Mouse (Mus musculus): Measurements from ENCODE around the gene Shox2. TPM values are rescaled to one million over a fixed set of nuclear protein-coding genes. Genes with fewer than 3 reads are reported as not detected.

Gene Shox2
- polyA plus RNA-seq, 1 experiment from 2014 or later, result 6.3 TPM

DNA sequence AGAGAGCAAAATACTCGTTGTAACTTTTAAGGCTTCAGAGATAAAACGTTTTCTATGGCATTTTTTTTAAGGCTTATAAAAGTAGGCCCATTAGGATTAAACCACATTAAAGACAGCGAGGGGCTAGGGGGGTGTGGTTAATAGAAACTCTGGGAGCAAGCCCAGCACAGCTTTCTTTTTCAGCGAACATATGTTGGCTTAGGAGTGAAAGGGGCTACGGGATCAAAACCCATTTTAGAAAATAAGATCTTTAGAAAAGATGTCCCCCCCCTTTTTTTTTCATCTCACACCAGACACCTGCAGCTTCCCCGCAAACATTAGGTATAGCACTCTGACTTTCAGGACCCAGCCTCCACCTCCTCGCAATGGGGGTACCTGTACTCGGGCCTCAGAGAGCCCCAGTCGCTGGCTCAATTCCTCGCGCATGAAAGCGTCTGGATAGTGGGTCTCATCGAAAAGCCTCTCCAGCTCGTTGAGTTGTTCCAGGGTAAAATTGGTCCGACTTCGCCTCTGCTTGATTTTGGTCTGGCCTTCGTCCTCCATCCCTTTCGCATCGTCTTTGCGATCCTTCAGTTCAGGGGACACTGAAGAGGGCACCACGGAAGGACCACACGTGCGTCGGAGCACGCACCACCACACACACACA lies 3.6 kb downstream of the Shox2 start:
- Histone ChIP-seq H3K9ac (no peak overlapping the region), H3K9me3 (replicated peaks) (no peaks in the 10 kb centered on the region), H3K27ac (ENCODE audit: poor library complexity, severe bottlenecking) (no peak overlapping the region), H3K4me3 (no peak overlapping the region), H3K4me2 (no peak overlapping the region), H3K27me3 (replicated peaks) (peaks cover 81% of the 10 kb centered on the region), H3K36me3 (no peaks in the 10 kb centered on the region), H3K4me1 (replicated peaks) (peaks cover 26% of the 10 kb centered on the region)
- WGBS, result 2% methylated on average over 25 of the region's 25 CpGs
- no peak for ATAC-seq (ENCODE audit: insufficient number of reproducible peaks, low FRiP score)

DNA sequence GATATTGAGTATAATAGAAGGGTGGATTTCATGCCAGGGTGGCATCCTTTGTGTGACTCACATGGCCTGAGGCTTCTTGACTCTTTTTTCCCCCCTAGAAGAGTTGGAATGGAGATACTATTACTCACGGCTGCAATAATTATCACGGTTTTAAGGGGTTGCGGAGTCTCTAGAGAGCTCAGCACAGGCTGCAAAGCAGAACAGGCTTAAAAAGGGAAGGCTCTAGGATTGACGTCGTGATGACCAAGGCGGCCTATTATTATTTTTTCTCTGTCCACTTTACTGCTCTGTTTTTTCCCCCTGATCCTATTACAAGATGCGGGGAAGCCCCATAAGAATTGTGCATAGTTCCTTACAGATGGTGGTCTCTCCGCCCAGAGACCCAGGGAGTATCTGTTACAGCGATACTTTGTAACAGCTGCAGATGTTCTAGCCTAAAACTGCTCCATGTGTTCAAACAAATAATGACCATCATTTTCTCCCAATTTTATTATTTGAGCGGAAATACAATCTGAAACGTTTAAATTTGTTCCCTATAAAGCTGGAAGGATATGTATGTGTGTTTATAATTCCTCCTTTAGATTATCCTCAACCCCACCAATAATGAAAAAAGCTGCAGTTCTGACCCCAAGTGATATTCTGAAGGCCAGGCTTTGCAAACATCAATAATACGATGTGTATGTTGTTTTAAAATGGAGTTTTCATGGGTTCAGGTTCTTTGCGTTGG lies 4.5 kb downstream of the Shox2 start:
- WGBS, result 9% methylated on average over 13 of the region's 13 CpGs
- Histone ChIP-seq H3K9ac (no peak overlapping the region), H3K4me1 (replicated peaks) (peaks cover 19% of the 10 kb centered on the region), H3K27ac (ENCODE audit: poor library complexity, severe bottlenecking) (no peak overlapping the region), H3K36me3 (no peaks in the 10 kb centered on the region), H3K27me3 (replicated peaks) (peaks cover 82% of the 10 kb centered on the region), H3K4me3 (no peak overlapping the region), H3K9me3 (replicated peaks) (no peaks in the 10 kb centered on the region), H3K4me2 (no peak overlapping the region)
- no peak for ATAC-seq (ENCODE audit: insufficient number of reproducible peaks, low FRiP score)

DNA sequence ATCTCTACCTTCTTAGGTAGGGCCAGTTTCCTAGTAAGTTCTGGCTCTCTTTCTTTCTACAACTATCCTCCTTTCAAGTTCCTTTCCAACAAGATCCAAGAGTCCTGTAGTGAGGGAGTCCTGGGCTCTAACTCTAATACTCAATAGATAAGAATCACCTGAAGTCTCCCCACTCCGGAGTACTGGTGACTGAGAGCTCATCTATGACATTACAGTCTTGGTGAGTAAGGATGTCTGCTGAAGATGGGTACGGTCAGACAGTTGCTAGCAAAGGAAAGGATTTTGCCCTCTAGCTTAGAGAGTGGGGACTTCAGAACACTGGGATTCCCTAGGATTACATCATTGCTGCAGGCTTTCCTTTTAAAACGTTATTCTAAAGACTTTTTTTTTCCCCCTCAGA lies 7.1 kb downstream of the Shox2 start:
- 17% methylated on average over 3 of the region's 3 CpGs for WGBS
- peaks cover 18% of the 10 kb centered on the region for H3K4me1 ChIP-seq (replicated peaks)
- no peak overlapping the region for H3K4me2 ChIP-seq
- H3K9me3 ChIP-seq (replicated peaks), result no peaks in the 10 kb centered on the region
- no peak overlapping the region for H3K27ac ChIP-seq (ENCODE audit: poor library complexity, severe bottlenecking)
- ATAC-seq (ENCODE audit: insufficient number of reproducible peaks, low FRiP score), result no peak
- H3K4me3 ChIP-seq, result no peak overlapping the region
- no peaks in the 10 kb centered on the region for H3K36me3 ChIP-seq
- peaks cover 79% of the 10 kb centered on the region for H3K27me3 ChIP-seq (replicated peaks)
- no peak overlapping the region for H3K9ac ChIP-seq

DNA sequence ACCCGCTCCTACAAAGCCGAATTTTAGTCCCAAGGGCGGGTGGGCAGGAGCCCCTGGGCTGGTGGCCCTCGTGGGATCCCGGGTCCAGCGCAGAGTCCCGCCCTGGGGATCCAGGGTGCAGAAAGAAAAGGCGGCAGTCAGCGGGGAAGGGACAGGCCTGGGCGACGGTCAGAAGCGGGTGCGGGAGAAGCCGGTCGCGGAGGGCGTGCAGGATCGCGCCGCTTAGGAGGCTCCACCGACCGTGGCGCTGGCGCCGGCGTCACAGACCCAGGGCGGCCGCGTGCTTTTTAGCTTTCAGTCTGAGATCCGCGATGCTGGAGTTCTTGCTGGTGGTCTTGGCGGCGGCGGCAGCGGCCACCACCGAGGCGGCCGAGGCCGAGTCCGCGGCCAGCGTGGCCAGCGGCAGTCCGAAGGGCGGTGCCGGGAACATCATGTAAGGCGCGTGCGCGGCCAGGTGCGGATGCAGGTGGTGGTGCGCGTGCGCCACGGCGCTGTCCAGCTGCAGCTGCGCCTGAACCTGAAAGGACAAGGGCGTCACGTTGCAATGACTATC lies 8.1 kb downstream of the Shox2 start:
- peak overlapping the region; percentile 59 for H3K4me3 ChIP-seq
- 0 out of 2 replicates have a peak overlapping the region, but pooled peaks have one; percentile 26 for H3K9ac ChIP-seq
- WGBS, result under 1% methylated on average over 59 of the region's 59 CpGs
- H3K4me2 ChIP-seq, result peak overlapping the region; percentile 89
- no peaks in the 10 kb centered on the region for H3K36me3 ChIP-seq
- no peak overlapping the region for H3K27ac ChIP-seq (ENCODE audit: poor library complexity, severe bottlenecking)
- no peak for ATAC-seq (ENCODE audit: insufficient number of reproducible peaks, low FRiP score)
- no peaks in the 10 kb centered on the region for H3K9me3 ChIP-seq (replicated peaks)
- peaks cover 12% of the 10 kb centered on the region for H3K4me1 ChIP-seq (replicated peaks)
- peaks cover 70% of the 10 kb centered on the region for H3K27me3 ChIP-seq (replicated peaks)

DNA sequence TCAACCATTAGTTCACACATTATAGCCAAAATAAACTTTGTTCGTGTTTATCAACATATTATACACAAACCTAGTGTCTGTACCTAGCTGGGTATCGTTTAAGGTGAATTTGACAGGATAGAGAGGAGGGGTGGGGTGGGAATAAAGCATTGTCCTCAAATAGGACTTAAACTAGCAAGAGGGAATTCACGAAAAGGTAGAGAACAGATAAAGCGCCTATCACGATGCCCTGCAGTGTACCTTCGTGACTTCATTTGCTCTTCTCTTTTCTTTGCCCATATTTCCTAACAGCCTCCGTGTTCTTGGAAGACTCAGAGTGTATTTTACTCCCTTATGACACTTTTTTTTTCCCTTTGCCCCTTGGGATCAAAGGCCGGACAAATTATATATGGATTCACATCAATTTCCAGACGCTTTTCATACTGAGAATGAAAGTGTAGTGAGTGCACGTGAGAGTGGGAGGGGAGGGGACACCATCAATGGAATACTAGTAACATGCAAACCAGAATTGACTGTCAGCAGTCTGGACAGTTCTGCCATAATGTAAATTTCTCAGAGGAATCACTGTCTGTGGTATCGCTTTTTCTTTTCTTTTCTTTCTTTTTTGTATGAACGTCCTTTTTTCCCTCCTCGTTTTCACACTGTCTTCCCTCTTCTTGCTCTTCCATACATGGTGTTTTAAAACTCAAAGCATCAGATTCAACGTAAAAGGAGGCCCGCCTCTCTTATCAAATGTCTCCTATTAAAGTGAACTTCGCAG lies 9.2 kb downstream of the Shox2 start:
- Histone ChIP-seq H3K36me3 (no peaks in the 10 kb centered on the region), H3K9ac (no peak overlapping the region), H3K27ac (ENCODE audit: poor library complexity, severe bottlenecking) (no peak overlapping the region), H3K4me2 (no peak overlapping the region), H3K4me3 (no peak overlapping the region), H3K27me3 (replicated peaks) (peaks cover 66% of the 10 kb centered on the region), H3K4me1 (replicated peaks) (peaks cover 12% of the 10 kb centered on the region), H3K9me3 (replicated peaks) (no peaks in the 10 kb centered on the region)
- ATAC-seq (ENCODE audit: insufficient number of reproducible peaks, low FRiP score), result no peak
- WGBS, result 7% methylated on average over 16 of the region's 16 CpGs

DNA sequence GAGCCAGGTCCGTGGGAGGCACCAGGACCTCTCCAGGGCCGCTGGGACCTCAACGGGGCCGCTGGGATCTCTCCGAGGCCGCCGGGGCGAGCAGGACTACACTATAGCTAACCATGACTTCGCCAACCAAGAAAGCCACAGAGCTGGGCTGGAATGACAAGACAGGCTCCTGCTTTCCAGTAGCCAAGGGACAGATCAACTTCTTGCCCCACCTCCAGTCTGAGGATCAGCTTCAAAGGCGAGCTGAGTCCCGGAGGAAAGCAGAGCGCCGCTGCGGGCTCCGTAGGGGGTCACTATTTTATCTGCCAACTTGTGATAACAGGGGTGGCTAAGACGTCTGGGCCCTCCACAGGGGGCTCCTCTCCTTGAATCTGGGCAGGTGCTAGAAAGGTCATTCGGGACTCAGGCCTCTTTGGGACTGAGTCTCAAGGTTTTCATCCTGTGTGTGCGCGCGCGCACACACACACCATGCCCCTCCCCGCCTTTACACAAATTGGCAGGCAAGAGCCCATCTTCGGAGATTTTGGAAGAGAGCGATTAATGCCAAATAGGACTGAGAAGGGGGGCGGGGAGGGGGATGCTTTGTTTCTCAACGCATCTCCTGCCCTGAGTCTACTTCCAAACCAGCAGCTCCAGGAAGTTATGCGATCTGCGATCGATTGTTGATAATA lies 10.8 kb downstream of the Shox2 start:
- H3K9me3 ChIP-seq (replicated peaks), result no peaks in the 10 kb centered on the region
- H3K9ac ChIP-seq, result no peak overlapping the region
- H3K4me2 ChIP-seq, result peak overlapping the region; percentile 54
- peaks cover 59% of the 10 kb centered on the region for H3K27me3 ChIP-seq (replicated peaks)
- H3K4me1 ChIP-seq (replicated peaks), result peaks cover 12% of the 10 kb centered on the region
- no peaks in the 10 kb centered on the region for H3K36me3 ChIP-seq
- no peak for ATAC-seq (ENCODE audit: insufficient number of reproducible peaks, low FRiP score)
- WGBS, result under 1% methylated on average over 29 of the region's 29 CpGs
- H3K27ac ChIP-seq (ENCODE audit: poor library complexity, severe bottlenecking), result no peak overlapping the region
- peak overlapping the region; percentile 28 for H3K4me3 ChIP-seq

DNA sequence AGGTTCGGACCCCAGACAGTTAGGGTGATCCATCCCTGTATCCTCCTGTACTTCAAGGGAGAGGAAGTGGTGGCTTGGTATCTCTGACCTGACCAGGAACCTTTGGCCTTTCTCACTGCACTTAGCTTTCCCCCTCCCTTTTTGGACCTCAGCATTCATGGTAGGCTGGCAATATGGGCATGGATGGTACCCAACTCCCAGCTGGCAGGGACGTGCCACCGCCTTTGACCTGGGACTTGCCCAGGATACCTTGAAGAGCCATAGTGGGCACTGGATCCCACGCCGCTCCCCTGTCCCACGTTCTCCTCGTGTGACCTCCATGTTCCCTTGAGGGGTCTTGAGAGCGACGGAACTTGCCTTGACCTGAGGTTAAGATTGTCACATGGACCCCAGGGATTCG lies 11.3 kb downstream of the Shox2 start:
- peaks cover 12% of the 10 kb centered on the region for H3K4me1 ChIP-seq (replicated peaks)

DNA sequence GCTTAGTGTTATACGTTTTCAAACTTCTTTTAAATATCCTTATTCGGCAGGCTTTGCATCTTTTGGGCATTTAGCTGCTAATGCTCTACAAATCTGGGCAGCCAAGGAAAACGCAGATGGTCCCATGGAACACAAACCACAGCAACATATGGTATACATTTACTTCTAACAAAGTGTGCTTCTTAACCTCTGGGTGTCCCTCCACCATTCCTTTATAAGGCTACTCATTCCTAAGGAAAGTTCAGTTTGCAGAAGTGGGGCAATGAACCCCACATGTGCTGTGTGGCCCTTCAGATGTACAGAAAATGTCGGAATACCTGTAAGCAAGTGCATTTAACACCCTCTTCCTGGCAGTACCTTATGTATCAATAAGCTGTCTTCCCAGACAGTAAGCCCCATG lies 14.1 kb downstream of the Shox2 start:
- Histone ChIP-seq H3K27ac (ENCODE audit: poor library complexity, severe bottlenecking) (no peak overlapping the region), H3K4me3 (no peak overlapping the region), H3K36me3 (no peaks in the 10 kb centered on the region), H3K4me1 (replicated peaks) (peaks cover 8% of the 10 kb centered on the region), H3K9ac (no peak overlapping the region), H3K27me3 (replicated peaks) (peaks cover 39% of the 10 kb centered on the region), H3K9me3 (replicated peaks) (no peaks in the 10 kb centered on the region), H3K4me2 (no peak overlapping the region)
- WGBS, result 63% methylated on average over 4 of the region's 4 CpGs
- ATAC-seq (ENCODE audit: insufficient number of reproducible peaks, low FRiP score), result no peak

More for the DNA sequence above, 11.3 kb downstream of the Shox2 start:
- Histone ChIP-seq H3K9me3 (replicated peaks) (no peaks in the 10 kb centered on the region), H3K27me3 (replicated peaks) (peaks cover 61% of the 10 kb centered on the region), H3K4me2 (peak overlapping the region; percentile 54), H3K4me3 (peak overlapping the region; percentile 28), H3K36me3 (no peaks in the 10 kb centered on the region), H3K9ac (no peak overlapping the region), H3K27ac (ENCODE audit: poor library complexity, severe bottlenecking) (no peak overlapping the region)
- WGBS, result under 1% methylated on average over 10 of the region's 10 CpGs
- no peak for ATAC-seq (ENCODE audit: insufficient number of reproducible peaks, low FRiP score)

DNA sequence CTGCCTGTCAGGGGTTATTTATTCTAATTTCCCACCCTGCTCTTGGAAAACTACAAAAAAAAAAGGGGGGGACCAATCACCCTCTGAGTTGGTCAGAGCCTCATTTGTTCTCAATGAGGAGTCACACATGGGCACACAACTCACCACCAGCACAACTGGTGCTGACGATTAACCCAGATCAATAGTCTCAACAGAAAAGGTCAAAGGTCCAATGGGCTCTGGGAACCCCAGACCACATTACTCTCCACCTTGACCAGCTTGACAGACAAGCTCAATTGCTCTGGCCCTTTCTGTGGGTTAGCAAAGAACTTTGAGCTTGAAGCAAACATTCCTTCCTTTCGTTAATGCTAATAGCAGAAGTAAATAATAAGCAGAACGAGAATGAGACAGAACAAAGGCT lies 16.7 kb downstream of the Shox2 start:
- Histone ChIP-seq H3K9ac (no peak overlapping the region), H3K4me1 (replicated peaks) (no peaks in the 10 kb centered on the region), H3K27ac (ENCODE audit: poor library complexity, severe bottlenecking) (no peak overlapping the region), H3K36me3 (no peaks in the 10 kb centered on the region), H3K9me3 (replicated peaks) (no peaks in the 10 kb centered on the region), H3K4me3 (no peak overlapping the region), H3K4me2 (no peak overlapping the region), H3K27me3 (replicated peaks) (peaks cover 18% of the 10 kb centered on the region)
- no peak for ATAC-seq (ENCODE audit: insufficient number of reproducible peaks, low FRiP score)
- 59% methylated on average over 3 of the region's 3 CpGs for WGBS

DNA sequence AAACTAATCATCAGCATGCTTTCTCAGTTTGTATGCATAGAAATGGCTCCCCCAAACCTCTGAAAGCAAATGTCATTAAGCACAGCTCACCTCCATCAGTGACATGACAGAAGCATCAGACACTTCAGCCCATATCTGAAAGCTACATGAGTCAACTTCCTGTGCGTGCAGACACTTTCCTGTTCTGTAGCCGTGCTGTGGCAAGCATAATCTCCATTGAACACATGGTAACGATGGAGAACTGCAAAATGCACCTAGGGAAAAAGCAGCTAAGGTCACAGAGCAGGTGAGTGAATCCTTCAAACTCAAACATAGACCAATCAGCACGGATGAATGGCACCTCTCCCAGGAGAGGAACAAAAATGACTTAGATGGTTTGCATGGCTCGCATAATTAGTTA lies 21.6 kb downstream of the Shox2 start:
- Histone ChIP-seq H3K4me1 (replicated peaks) (no peaks in the 10 kb centered on the region), H3K9ac (no peak overlapping the region), H3K36me3 (no peaks in the 10 kb centered on the region), H3K4me3 (no peak overlapping the region), H3K4me2 (no peak overlapping the region), H3K27ac (ENCODE audit: poor library complexity, severe bottlenecking) (no peak overlapping the region), H3K9me3 (replicated peaks) (no peaks in the 10 kb centered on the region), H3K27me3 (replicated peaks) (no peaks in the 10 kb centered on the region)
- 45% methylated on average over 5 of the region's 5 CpGs for WGBS
- ATAC-seq (ENCODE audit: insufficient number of reproducible peaks, low FRiP score), result no peak

DNA sequence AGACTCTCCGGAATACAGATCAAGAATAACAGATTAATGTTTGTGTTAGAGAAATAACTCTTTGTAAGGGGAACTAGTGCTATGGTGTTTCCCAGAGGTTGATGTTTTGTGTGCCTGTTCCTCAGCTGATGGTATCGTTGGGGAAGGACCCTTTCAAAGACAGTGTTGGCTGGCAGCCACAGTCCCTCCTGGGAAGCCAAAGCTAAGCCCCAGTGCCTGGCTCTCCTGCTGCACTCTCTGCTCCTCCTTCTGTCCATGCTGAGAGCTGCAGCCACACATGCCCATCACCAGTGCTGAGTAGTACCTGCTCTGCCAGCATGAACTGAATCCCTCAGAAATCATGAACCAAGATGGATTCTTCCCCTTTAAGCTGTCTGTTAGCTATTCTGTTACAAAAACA lies 26.4 kb downstream of the Shox2 start:
- 64% methylated on average over 2 of the region's 2 CpGs for WGBS
- Histone ChIP-seq H3K4me2 (no peak overlapping the region), H3K4me1 (replicated peaks) (no peaks in the 10 kb centered on the region), H3K4me3 (no peak overlapping the region), H3K36me3 (no peaks in the 10 kb centered on the region), H3K27me3 (replicated peaks) (no peaks in the 10 kb centered on the region), H3K27ac (ENCODE audit: poor library complexity, severe bottlenecking) (no peak overlapping the region), H3K9me3 (replicated peaks) (no peaks in the 10 kb centered on the region), H3K9ac (no peak overlapping the region)
- ATAC-seq (ENCODE audit: insufficient number of reproducible peaks, low FRiP score), result no peak
